ENCODE assay signal across 8 mouse cellular contexts in genomic region chr11:89978353-89978831, GRCm38 (mm10). TPM values are rescaled to one million over a fixed set of nuclear protein-coding genes. Genes with fewer than 3 reads are reported as not detected.
DNase-seq lines count a peak whose midpoint lies in the region; ATAC-seq and TF ChIP-seq lines count a peak whose summit lies in the region.

No protein-coding gene starts in this region.

- H3K9me3 ChIP-seq in MEL (replicated peaks; ENCODE audit: insufficient read depth, low read length), result no peaks in the 10 kb centered on the region

- TF ChIP-seq POLR2A in MEL (IDR thresholded peaks at IDR 0.05; ENCODE audit: control insufficient read depth in 1 of 2, insufficient read depth in 1 of 2, low read depth in 1 of 2, low read length in 2 of 2, poor library complexity in 1 of 2), result no peak
- TF ChIP-seq POLR2A in bone marrow macrophage, adult 2 months (IDR thresholded peaks at IDR 0.05; ENCODE audit: borderline replicate concordance, low read depth, low read length), result no peak
- TF ChIP-seq POLR2A in heart, adult 2 months (IDR thresholded peaks at IDR 0.05; ENCODE audit: insufficient read depth, low read depth, low read length), result no peak

- no peaks in the 10 kb centered on the region for H3K27me3 ChIP-seq in MEL (ENCODE audit: control insufficient read depth in 1 of 2, insufficient read depth in 2 of 2, low read length in 2 of 2)
- no peaks in the 10 kb centered on the region for H3K27me3 ChIP-seq in heart, adult 2 months (ENCODE audit: control insufficient read depth, insufficient read depth, low read length)

- intact Hi-C loops in heart, adult 2 months (cut with DNase I), result no loop called here

- 11% methylated on average over 11 of the region's 11 CpGs for WGBS in heart, adult 2 months

- DNase-seq in MEL (ENCODE audit: low read depth, low spot score), result no peak
- DNase-seq in heart, adult 2 months, result peak; percentile 34 to 52
- peak; percentile 67 for DNase-seq in kidney, adult 9 months
- DNase-seq in mesoderm, embryonic 11.5 days (ENCODE audit: low read depth, low spot score), result peak; percentile 35
- DNase-seq in right cerebral cortex, postnatal 10 days (ENCODE audit: low spot score in 2 of 2), result no peak
- no peak for DNase-seq in urinary bladder, postnatal 10 days (ENCODE audit: low spot score)

- ATAC-seq in monocyte, adult 5-6 weeks (replicated peaks; ENCODE audit: insufficient number of reproducible peaks, low FRiP score, low TSS enrichment, poor library complexity, severe bottlenecking), result no peak

- TF ChIP-seq RAD21 in MEL (IDR thresholded peaks at IDR 0.05; ENCODE audit: low read depth, low read length), result no peak

- peaks cover 28 to 49% of the 10 kb centered on the region in 2 experiments for H3K4me1 ChIP-seq in MEL (ENCODE audit: control insufficient read depth in 1 of 2, insufficient read depth in 2 of 2, low read length in 2 of 2)
- H3K4me1 ChIP-seq in bone marrow macrophage, adult 2 months (ENCODE audit: control insufficient read depth, insufficient read depth, low read length), result peaks cover 24% of the 10 kb centered on the region
- peaks cover 10% of the 10 kb centered on the region for H3K4me1 ChIP-seq in heart, adult 2 months (ENCODE audit: control insufficient read depth, insufficient read depth, low read length)

- no peaks in the 10 kb centered on the region for H3K79me2 ChIP-seq in MEL (ENCODE audit: control insufficient read depth, insufficient read depth, low read length, poor library complexity)
- no peaks in the 10 kb centered on the region for H3K79me2 ChIP-seq in heart, adult 2 months (replicated peaks; ENCODE audit: control insufficient read depth, insufficient read depth, low read length)

- H3K9ac ChIP-seq in MEL (ENCODE audit: control insufficient read depth, low read depth, low read length, poor library complexity, severe bottlenecking), result peak overlapping the region; percentile 51
- H3K9ac ChIP-seq in heart, adult 2 months (ENCODE audit: low read depth, low read length), result no peak overlapping the region

- TF ChIP-seq CTCF in MEL (IDR thresholded peaks at IDR 0.05 in 2 of 3, conservative IDR thresholded peaks at IDR 0.05 in 1 of 3; ENCODE audit: control insufficient read depth in 1 of 3, insufficient read depth in 1 of 3, low read depth in 2 of 3, low read length in 3 of 3, poor library complexity in 1 of 3, severe bottlenecking in 1 of 3), result no peak
- no peak for TF ChIP-seq CTCF in bone marrow macrophage, adult 2 months (IDR thresholded peaks at IDR 0.05; ENCODE audit: low read depth, low read length)
- TF ChIP-seq CTCF in heart, adult 2 months (IDR thresholded peaks at IDR 0.05), result no peak

- TF ChIP-seq EP300 in MEL (IDR thresholded peaks at IDR 0.05; ENCODE audit: low read depth in 1 of 2, low read length in 2 of 2), result 0 out of 4 replicates have a peak, but pooled peaks of 1 of the 2 experiments have one; percentile 3
- 0 out of 2 replicates have a peak, but pooled peaks have one; percentile 23 for TF ChIP-seq EP300 in heart, adult 2 months (IDR thresholded peaks at IDR 0.05; ENCODE audit: insufficient read depth, low read depth, low read length)

- peak overlapping the region; percentile 96 for H3K27ac ChIP-seq in MEL (ENCODE audit: control insufficient read depth, low read depth, low read length)
- H3K27ac ChIP-seq in bone marrow macrophage, adult 2 months (ENCODE audit: insufficient read depth, low read depth, low read length), result peak overlapping the region; percentile 85
- peak overlapping the region; percentile 62 for H3K27ac ChIP-seq in heart, adult 2 months

- H3K36me3 ChIP-seq in MEL (ENCODE audit: control insufficient read depth in 1 of 2, insufficient read depth in 2 of 2, low read length in 2 of 2), result peaks cover 0 to 50% of the 10 kb centered on the region in 2 experiments; a peak in 2 of 4 replicates
- H3K36me3 ChIP-seq in heart, adult 2 months (ENCODE audit: control insufficient read depth, insufficient read depth, low read length), result peaks cover 4% of the 10 kb centered on the region

- no peak overlapping the region for H3K4me3 ChIP-seq in MEL (ENCODE audit: control insufficient read depth in 1 of 2, insufficient read depth in 1 of 2, low read depth in 2 of 2, low read length in 2 of 2)
- no peak overlapping the region for H3K4me3 ChIP-seq in bone marrow macrophage, adult 2 months (ENCODE audit: insufficient read depth, low read length)
- no peak overlapping the region for H3K4me3 ChIP-seq in heart, adult 2 months

TF ChIP-seq in MEL, 35 proteins besides CTCF, POLR2A, EP300 and RAD21:
- peak; percentile 45 for TF ChIP-seq ETS1 (IDR thresholded peaks at IDR 0.05; ENCODE audit: low read depth, low read length)
- TF ChIP-seq MXI1 (IDR thresholded peaks at IDR 0.05; ENCODE audit: low read depth, low read length), result no peak
TF ChIP-seq in MEL: peak in this region for 1.

RNA-seq across cellular contexts. Expression of gene Pctp, which starts 24.3 kb away (rescaled TPM):
- 6.4 and 7.3 TPM in 2 replicates for total RNA-seq in MEL (2012; rRNA removed)
- 10 to 100 TPM in 1 of 2 experiments, not detected in 1; 10.2 TPM for polyA plus RNA-seq in MEL (2012; ENCODE audit: insufficient read depth in 1 of 2, insufficient read length in 2 of 2, low read depth in 1 of 2, low replicate concordance in 2 of 2, missing spikeins in 1 of 2)
- 19.7 and 20.1 TPM in 2 replicates for polyA plus RNA-seq in bone marrow macrophage, adult 2 months (2012; ENCODE audit: insufficient read depth, insufficient read length, missing spikeins)
- 1 to 10 TPM; 4.0 to 4.4 TPM for total RNA-seq in heart, adult 2 months (2021)
- 2.2 and 3.1 TPM in 2 replicates for polyA plus RNA-seq in heart, adult 2 months (2012; rRNA removed)
- 16.6 to 23.5 TPM (median 17.7 TPM) in 3 replicates for total RNA-seq in monocyte, adult 5-6 weeks (2017)

RNA-seq across cellular contexts. Expression of gene Tmem100, which starts 51.8 kb away (rescaled TPM):
- not detected in 2 replicates for total RNA-seq in MEL (2012; rRNA removed)
- polyA plus RNA-seq in MEL (2012; ENCODE audit: insufficient read depth in 1 of 2, insufficient read length in 2 of 2, low read depth in 1 of 2, low replicate concordance in 2 of 2, missing spikeins in 1 of 2), result not detected
- polyA plus RNA-seq in bone marrow macrophage, adult 2 months (2012; ENCODE audit: insufficient read depth, insufficient read length, missing spikeins), result 0.45 TPM in 1 of 2 replicates, not detected in the other
- 10 to 100 TPM; 14.7 to 18.3 TPM for total RNA-seq in heart, adult 2 months (2021)
- 5.4 and 11.4 TPM in 2 replicates for polyA plus RNA-seq in heart, adult 2 months (2012; rRNA removed)
- total RNA-seq in monocyte, adult 5-6 weeks (2017), result not detected in 3 replicates

Comparison
In these comparisons a context has a peak if more than half of its experiments do, and no peak if none do; other contexts are left out.
1. DNase-seq: peak in heart, adult 2 months (2 of 2), kidney, adult 9 months (single experiment) and mesoderm, embryonic 11.5 days (single experiment); none in MEL (single experiment), right cerebral cortex, postnatal 10 days (0 of 2) and urinary bladder, postnatal 10 days (single experiment).
2. RNA of gene Tmem100, which starts 51.8 kb away (total RNA-seq): 14.7 to 18.3 TPM in heart, adult 2 months; not detected in MEL and not detected in monocyte, adult 5-6 weeks; every median in the first group is over 10 times any median in the second.
3. Peak in every context shown above with its lines, with median percentiles within 50 percentile points of each other: H3K27ac ChIP-seq.